Mouse (Mus musculus): ENCODE data around the gene Bckdk. TPM values are rescaled to one million over a fixed set of nuclear protein-coding genes. Genes with fewer than 3 reads are reported as not detected.

Gene Bckdk
- polyA plus RNA-seq, 1 experiment from 2014 or later: 198 TPM

- peak; percentile 92 for ATAC-seq
- Histone ChIP-seq H3K27me3 (replicated peaks; ENCODE audit: control insufficient read depth, insufficient read depth, low read length) (no peaks in the 10 kb centered on the region), H3K4me2 (ENCODE audit: low read depth, low read length) (peak within 1 kb of the TSS; percentile 72), H3K27ac (ENCODE audit: low read length) (peak within 1 kb of the TSS; percentile 100), H3K9me3 (ENCODE audit: control insufficient read depth, low read length) (no peaks in the 10 kb centered on the region), H3K4me3 (ENCODE audit: low read length) (peak within 1 kb of the TSS; percentile 99), H3K36me3 (ENCODE audit: control insufficient read depth, insufficient read depth, low read length) (peaks cover 24% of the 10 kb centered on the region), H3K4me1 (ENCODE audit: control insufficient read depth, insufficient read depth, low read length) (peaks cover 21% of the 10 kb centered on the region), H3K9ac (ENCODE audit: low read depth, low read length) (peak within 1 kb of the TSS; percentile 99)
- under 1% methylated on average over 41 of the region's 41 CpGs for WGBS
Measured at GRCm38 (mm10) chr7:127876041-127876466, 27.8 kb upstream of the Bckdk start, which contains the start of gene Zfp646. Gene Zfp646, plus strand, starts transcription at chr7:127876221.

GRCm38 (mm10) chr7:127876467-127877348 is 27.2 kb upstream of the Bckdk start, which contains the start of gene Zfp668:
Gene Zfp668, minus strand, starts transcription at chr7:127876828.
- no peaks in the 10 kb centered on the region for H3K9me3 ChIP-seq (ENCODE audit: control insufficient read depth, low read length)
- H3K27ac ChIP-seq (ENCODE audit: low read length): peak within 1 kb of the TSS; percentile 100
- under 1% methylated on average over 60 of the region's 60 CpGs for WGBS
- H3K27me3 ChIP-seq (replicated peaks; ENCODE audit: control insufficient read depth, insufficient read depth, low read length): no peaks in the 10 kb centered on the region
- H3K4me2 ChIP-seq (ENCODE audit: low read depth, low read length): peak within 1 kb of the TSS; percentile 72
- peak within 1 kb of the TSS; percentile 99 for H3K9ac ChIP-seq (ENCODE audit: low read depth, low read length)
- H3K4me1 ChIP-seq (ENCODE audit: control insufficient read depth, insufficient read depth, low read length): peaks cover 21% of the 10 kb centered on the region
- H3K4me3 ChIP-seq (ENCODE audit: low read length): peak within 1 kb of the TSS; percentile 99
- H3K36me3 ChIP-seq (ENCODE audit: control insufficient read depth, insufficient read depth, low read length): peaks cover 31% of the 10 kb centered on the region
- ATAC-seq: peak; percentile 78

GRCm38 (mm10) chr7:127879301-127879700 is 24.6 kb upstream of the Bckdk start:
- peaks cover 26% of the 10 kb centered on the region for H3K4me1 ChIP-seq (ENCODE audit: control insufficient read depth, insufficient read depth, low read length)
- 96% methylated on average over 9 of the region's 9 CpGs for WGBS
- no peak overlapping the region for H3K9ac ChIP-seq (ENCODE audit: low read depth, low read length)
- no peak overlapping the region for H3K4me2 ChIP-seq (ENCODE audit: low read depth, low read length)
- H3K36me3 ChIP-seq (ENCODE audit: control insufficient read depth, insufficient read depth, low read length): peaks cover 49% of the 10 kb centered on the region
- no peaks in the 10 kb centered on the region for H3K27me3 ChIP-seq (replicated peaks; ENCODE audit: control insufficient read depth, insufficient read depth, low read length)
- no peak overlapping the region for H3K4me3 ChIP-seq (ENCODE audit: low read length)
- no peak overlapping the region for H3K27ac ChIP-seq (ENCODE audit: low read length)
- H3K9me3 ChIP-seq (ENCODE audit: control insufficient read depth, low read length): no peaks in the 10 kb centered on the region
- ATAC-seq: no peak

GRCm38 (mm10) chr7:127880431-127880830 is 23.5 kb upstream of the Bckdk start:
- WGBS: 75% methylated on average over 12 of the region's 12 CpGs
- Histone ChIP-seq H3K4me1 (ENCODE audit: control insufficient read depth, insufficient read depth, low read length) (peaks cover 24% of the 10 kb centered on the region), H3K4me3 (ENCODE audit: low read length) (no peak overlapping the region), H3K27ac (ENCODE audit: low read length) (no peak overlapping the region), H3K36me3 (ENCODE audit: control insufficient read depth, insufficient read depth, low read length) (peaks cover 55% of the 10 kb centered on the region), H3K9ac (ENCODE audit: low read depth, low read length) (no peak overlapping the region), H3K4me2 (ENCODE audit: low read depth, low read length) (no peak overlapping the region), H3K9me3 (ENCODE audit: control insufficient read depth, low read length) (no peaks in the 10 kb centered on the region), H3K27me3 (replicated peaks; ENCODE audit: control insufficient read depth, insufficient read depth, low read length) (no peaks in the 10 kb centered on the region)
- no peak for ATAC-seq

DNA sequence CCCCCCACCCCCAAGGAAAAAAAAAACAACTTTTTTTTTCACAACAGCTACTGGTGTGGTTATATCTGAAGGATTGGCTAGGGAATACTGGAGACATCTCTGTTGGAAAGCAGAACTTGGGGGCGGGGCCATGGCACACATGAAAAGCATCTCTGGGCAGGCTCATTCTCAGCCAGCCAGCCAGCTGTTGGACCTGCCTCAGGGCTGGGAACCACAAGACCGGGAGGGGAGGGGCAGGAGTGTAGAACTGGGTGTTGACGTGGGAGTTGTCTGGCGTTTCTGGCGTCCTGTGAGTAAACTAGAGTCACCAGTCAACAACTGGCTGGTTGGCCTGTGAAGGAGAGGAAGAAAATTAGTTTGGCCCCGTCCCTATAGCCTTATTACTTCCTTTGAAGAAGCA is 17.9 kb upstream of the Bckdk start:
- Histone ChIP-seq H3K4me3 (ENCODE audit: low read length) (no peak overlapping the region), H3K27me3 (replicated peaks; ENCODE audit: control insufficient read depth, insufficient read depth, low read length) (no peaks in the 10 kb centered on the region), H3K36me3 (ENCODE audit: control insufficient read depth, insufficient read depth, low read length) (peaks cover 41% of the 10 kb centered on the region), H3K9ac (ENCODE audit: low read depth, low read length) (no peak overlapping the region), H3K27ac (ENCODE audit: low read length) (no peak overlapping the region), H3K9me3 (ENCODE audit: control insufficient read depth, low read length) (no peaks in the 10 kb centered on the region), H3K4me2 (ENCODE audit: low read depth, low read length) (no peak overlapping the region), H3K4me1 (ENCODE audit: control insufficient read depth, insufficient read depth, low read length) (peaks cover 24% of the 10 kb centered on the region)
- ATAC-seq: no peak
- 61% methylated on average over 6 of the region's 6 CpGs for WGBS

DNA sequence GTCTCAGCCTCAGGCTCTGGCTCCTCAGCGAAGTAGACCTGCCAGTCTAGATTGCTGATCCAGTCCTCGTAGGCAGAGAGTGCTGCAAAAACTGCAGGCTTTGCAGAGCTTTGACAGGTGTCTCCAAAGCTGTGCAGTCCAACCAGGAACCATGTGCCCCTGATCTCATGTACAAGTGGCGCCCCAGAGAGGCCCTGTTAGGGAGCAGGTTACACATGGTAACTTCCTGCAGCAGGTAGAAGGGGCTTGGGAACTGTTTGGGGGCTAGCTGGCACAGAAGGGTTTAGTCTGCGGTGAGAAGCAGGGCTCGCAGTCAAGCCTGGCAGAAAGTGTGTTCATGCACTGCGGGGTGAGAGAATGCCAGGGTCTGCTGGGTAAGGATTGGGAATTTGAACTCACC is 17.3 kb upstream of the Bckdk start:
- H3K4me3 ChIP-seq (ENCODE audit: low read length): no peak overlapping the region
- H3K9ac ChIP-seq (ENCODE audit: low read depth, low read length): 0 out of 2 replicates have a peak overlapping the region, but pooled peaks have one; percentile 12
- peaks cover 36% of the 10 kb centered on the region for H3K36me3 ChIP-seq (ENCODE audit: control insufficient read depth, insufficient read depth, low read length)
- 87% methylated on average over 6 of the region's 6 CpGs for WGBS
- no peak overlapping the region for H3K4me2 ChIP-seq (ENCODE audit: low read depth, low read length)
- H3K27ac ChIP-seq (ENCODE audit: low read length): no peak overlapping the region
- no peak for ATAC-seq
- no peaks in the 10 kb centered on the region for H3K27me3 ChIP-seq (replicated peaks; ENCODE audit: control insufficient read depth, insufficient read depth, low read length)
- H3K9me3 ChIP-seq (ENCODE audit: control insufficient read depth, low read length): no peaks in the 10 kb centered on the region
- peaks cover 24% of the 10 kb centered on the region for H3K4me1 ChIP-seq (ENCODE audit: control insufficient read depth, insufficient read depth, low read length)

- ATAC-seq: no peak
- H3K27me3 ChIP-seq (replicated peaks; ENCODE audit: control insufficient read depth, insufficient read depth, low read length): no peaks in the 10 kb centered on the region
- H3K4me3 ChIP-seq (ENCODE audit: low read length): no peak overlapping the region
- H3K4me2 ChIP-seq (ENCODE audit: low read depth, low read length): no peak overlapping the region
- peaks cover 24% of the 10 kb centered on the region for H3K4me1 ChIP-seq (ENCODE audit: control insufficient read depth, insufficient read depth, low read length)
- whole genome bisulfite sequencing: 88% methylated on average over 8 of the region's 8 CpGs
- H3K27ac ChIP-seq (ENCODE audit: low read length): no peak overlapping the region
- no peak overlapping the region for H3K9ac ChIP-seq (ENCODE audit: low read depth, low read length)
- no peaks in the 10 kb centered on the region for H3K9me3 ChIP-seq (ENCODE audit: control insufficient read depth, low read length)
- peaks cover 30% of the 10 kb centered on the region for H3K36me3 ChIP-seq (ENCODE audit: control insufficient read depth, insufficient read depth, low read length)
Measured at GRCm38 (mm10) chr7:127887191-127887590, 16.7 kb upstream of the Bckdk start.

DNA sequence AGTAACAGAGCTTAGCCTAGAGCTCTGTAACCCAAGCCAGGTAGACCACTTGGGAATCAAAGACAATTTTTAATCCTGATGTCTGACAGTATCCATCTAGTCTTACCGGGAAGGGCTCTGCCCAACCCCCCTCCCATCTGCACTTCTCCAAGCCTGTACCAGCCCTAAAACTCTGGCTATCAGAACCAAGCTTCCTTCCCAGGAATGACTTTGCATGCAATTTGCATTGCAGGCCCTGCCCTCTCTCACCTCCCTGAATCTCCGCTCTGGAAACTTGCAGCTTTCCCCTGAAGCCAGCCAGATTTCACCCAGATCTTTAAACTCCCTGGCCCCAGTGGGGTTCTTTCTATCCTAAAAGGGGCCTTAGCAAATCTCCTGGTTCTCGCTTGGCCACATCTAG is 16.1 kb upstream of the Bckdk start:
- peaks cover 24% of the 10 kb centered on the region for H3K4me1 ChIP-seq (ENCODE audit: control insufficient read depth, insufficient read depth, low read length)
- H3K27ac ChIP-seq (ENCODE audit: low read length): no peak overlapping the region
- H3K4me3 ChIP-seq (ENCODE audit: low read length): no peak overlapping the region
- peaks cover 27% of the 10 kb centered on the region for H3K36me3 ChIP-seq (ENCODE audit: control insufficient read depth, insufficient read depth, low read length)
- ATAC-seq: no peak
- H3K4me2 ChIP-seq (ENCODE audit: low read depth, low read length): no peak overlapping the region
- 79% methylated on average over 3 of the region's 3 CpGs for WGBS
- no peak overlapping the region for H3K9ac ChIP-seq (ENCODE audit: low read depth, low read length)
- no peaks in the 10 kb centered on the region for H3K27me3 ChIP-seq (replicated peaks; ENCODE audit: control insufficient read depth, insufficient read depth, low read length)
- H3K9me3 ChIP-seq (ENCODE audit: control insufficient read depth, low read length): no peaks in the 10 kb centered on the region

GRCm38 (mm10) chr7:127888821-127889220 is 15.1 kb upstream of the Bckdk start:
- ATAC-seq: no peak
- WGBS: 67% methylated on average over 3 of the region's 3 CpGs
- H3K27ac ChIP-seq (ENCODE audit: low read length): no peak overlapping the region
- H3K36me3 ChIP-seq (ENCODE audit: control insufficient read depth, insufficient read depth, low read length): peaks cover 17% of the 10 kb centered on the region
- H3K4me1 ChIP-seq (ENCODE audit: control insufficient read depth, insufficient read depth, low read length): peaks cover 19% of the 10 kb centered on the region
- H3K9me3 ChIP-seq (ENCODE audit: control insufficient read depth, low read length): no peaks in the 10 kb centered on the region
- no peak overlapping the region for H3K9ac ChIP-seq (ENCODE audit: low read depth, low read length)
- no peaks in the 10 kb centered on the region for H3K27me3 ChIP-seq (replicated peaks; ENCODE audit: control insufficient read depth, insufficient read depth, low read length)
- H3K4me3 ChIP-seq (ENCODE audit: low read length): no peak overlapping the region
- H3K4me2 ChIP-seq (ENCODE audit: low read depth, low read length): no peak overlapping the region

All from intestine, embryonic 16.5 days (tissue).